Mouse (Mus musculus): ENCODE results near the gene Gm9821. TPM values are rescaled to one million over a fixed set of nuclear protein-coding genes. Genes with fewer than 3 reads are reported as not detected.

Gene Gm9821
- total and polyA plus RNA-seq, 2 experiments from 2014 or later, result 0.11 to 0.14 TPM

GRCm38 (mm10) chr2:91928534-91929350, 16.8 kb upstream of the Gm9821 start:
- WGBS, result 85% methylated on average over 23 of the region's 23 CpGs
- Histone ChIP-seq H3K36me3 (ENCODE audit: insufficient read depth, low read length) (no peaks in the 10 kb centered on the region; the same call in 1 of the 2 replicates), H3K27me3 (ENCODE audit: insufficient read depth, low read length) (peaks cover 10% of the 10 kb centered on the region; the same call in 1 of the 2 replicates), H3K4me3 (ENCODE audit: low read depth, low read length) (no peak overlapping the region), H3K4me1 (ENCODE audit: insufficient read depth, low read length) (peaks cover 3% of the 10 kb centered on the region; the same call in 1 of the 2 replicates), H3K9ac (replicated peaks; ENCODE audit: low read length, poor library complexity, severe bottlenecking) (no peak overlapping the region), H3K27ac (ENCODE audit: low read depth, low read length) (no peak overlapping the region), H3K9me3 (ENCODE audit: low read length) (no peaks in the 10 kb centered on the region), H3K4me2 (ENCODE audit: low read depth, low read length, poor library complexity, severe bottlenecking) (no peak overlapping the region)
- TF ChIP-seq CTCF (IDR thresholded peaks at IDR 0.05), result no peak
- no peak for DNase-seq (ENCODE audit: low spot score)
- no peak for ATAC-seq (ENCODE audit: low FRiP score)

- H3K27me3 ChIP-seq (ENCODE audit: insufficient read depth, low read length), result peaks cover 11% of the 10 kb centered on the region; the same call in 1 of the 2 replicates
- TF ChIP-seq CTCF (IDR thresholded peaks at IDR 0.05), result no peak
- H3K9me3 ChIP-seq (ENCODE audit: low read length), result no peaks in the 10 kb centered on the region
- H3K4me1 ChIP-seq (ENCODE audit: insufficient read depth, low read length), result no peaks in the 10 kb centered on the region; the same call in 1 of the 2 replicates
- H3K27ac ChIP-seq (ENCODE audit: low read depth, low read length), result no peak overlapping the region
- no peak overlapping the region for H3K4me2 ChIP-seq (ENCODE audit: low read depth, low read length, poor library complexity, severe bottlenecking)
- no peak overlapping the region for H3K4me3 ChIP-seq (ENCODE audit: low read depth, low read length)
- H3K36me3 ChIP-seq (ENCODE audit: insufficient read depth, low read length), result no peaks in the 10 kb centered on the region; the same call in 1 of the 2 replicates
- no peak for ATAC-seq (ENCODE audit: low FRiP score)
- DNase-seq (ENCODE audit: low spot score), result no peak
- 53% methylated on average over 3 of the region's 3 CpGs for WGBS
- H3K9ac ChIP-seq (replicated peaks; ENCODE audit: low read length, poor library complexity, severe bottlenecking), result no peak overlapping the region
Observed at GRCm38 (mm10) chr2:91929455-91929854, 16.0 kb upstream of the Gm9821 start.

DNA sequence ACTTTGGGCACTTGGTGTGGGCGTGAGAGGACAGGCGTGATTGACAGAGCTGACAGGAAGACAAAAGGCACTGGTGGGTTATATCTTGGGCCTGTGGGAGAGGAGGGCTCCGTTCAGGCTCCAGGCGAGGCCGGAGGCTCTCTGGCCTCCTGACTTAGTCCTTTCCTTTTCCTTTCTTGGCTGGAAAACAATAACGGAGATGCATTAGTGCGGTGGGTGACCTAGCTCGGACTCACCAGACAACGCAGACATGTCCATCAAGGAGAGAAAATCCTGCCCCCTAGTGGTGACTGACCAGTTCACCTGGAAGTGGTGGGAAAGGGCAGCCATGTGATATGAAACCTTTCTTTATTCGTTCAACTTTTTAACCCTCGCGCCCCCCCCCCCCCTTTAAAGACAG, 15.6 kb upstream of the Gm9821 start:
- DNase-seq (ENCODE audit: low spot score), result peak; percentile 89

DNA sequence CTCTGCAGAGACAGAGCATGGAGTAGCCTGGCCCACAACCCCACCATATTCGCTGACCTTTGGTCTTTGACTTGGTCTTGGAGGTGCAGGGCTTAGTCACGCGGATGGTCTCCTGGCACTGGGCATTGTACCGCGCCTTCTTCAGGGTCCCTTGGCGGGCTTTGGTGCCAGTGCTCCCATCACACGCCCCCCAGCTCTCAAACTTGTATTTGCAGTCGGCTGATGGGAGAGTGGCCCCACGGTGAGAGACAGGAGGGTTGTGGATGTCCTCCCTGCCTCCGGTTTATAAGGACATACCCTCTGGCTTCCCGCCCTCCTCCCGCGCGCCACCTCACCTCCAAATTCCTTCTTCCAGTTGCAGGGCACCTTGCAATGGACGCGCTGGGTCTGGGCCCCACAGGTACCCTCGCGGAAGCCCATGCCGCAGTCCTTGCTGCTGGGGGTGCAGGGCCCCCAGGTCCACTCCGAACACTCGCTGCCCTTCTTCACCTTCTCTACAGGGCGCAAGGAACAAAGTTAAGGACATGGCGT, 14.7 kb upstream of the Gm9821 start:
- Histone ChIP-seq H3K9me3 (ENCODE audit: low read length) (no peaks in the 10 kb centered on the region), H3K9ac (replicated peaks; ENCODE audit: low read length, poor library complexity, severe bottlenecking) (peak overlapping the region; percentile 46), H3K4me2 (ENCODE audit: low read depth, low read length, poor library complexity, severe bottlenecking) (peak overlapping the region; percentile 55), H3K27me3 (ENCODE audit: insufficient read depth, low read length) (0 out of 2 replicates have a peak, but pooled peaks cover 3% of the 10 kb centered on the region), H3K36me3 (ENCODE audit: insufficient read depth, low read length) (peaks cover 6% of the 10 kb centered on the region), H3K4me1 (ENCODE audit: insufficient read depth, low read length) (no peaks in the 10 kb centered on the region; the same call in 1 of the 2 replicates), H3K4me3 (ENCODE audit: low read depth, low read length) (peak overlapping the region; percentile 34), H3K27ac (ENCODE audit: low read depth, low read length) (no peak overlapping the region)
- WGBS, result 7% methylated on average over 23 of the region's 23 CpGs
- no peak for ATAC-seq (ENCODE audit: low FRiP score)
- no peak for TF ChIP-seq CTCF (IDR thresholded peaks at IDR 0.05)
- DNase-seq (ENCODE audit: low spot score), result no peak

More for the DNA sequence above, 15.6 kb upstream of the Gm9821 start:
- Histone ChIP-seq H3K4me1 (ENCODE audit: insufficient read depth, low read length) (no peaks in the 10 kb centered on the region; the same call in 1 of the 2 replicates), H3K36me3 (ENCODE audit: insufficient read depth, low read length) (no peaks in the 10 kb centered on the region; the same call in none of the 2 replicates), H3K27ac (ENCODE audit: low read depth, low read length) (no peak overlapping the region), H3K4me2 (ENCODE audit: low read depth, low read length, poor library complexity, severe bottlenecking) (peak overlapping the region; percentile 55), H3K4me3 (ENCODE audit: low read depth, low read length) (0 out of 2 replicates have a peak overlapping the region, but pooled peaks have one; percentile 34), H3K9me3 (ENCODE audit: low read length) (no peaks in the 10 kb centered on the region), H3K9ac (replicated peaks; ENCODE audit: low read length, poor library complexity, severe bottlenecking) (no peak overlapping the region), H3K27me3 (ENCODE audit: insufficient read depth, low read length) (peaks cover 8% of the 10 kb centered on the region; the same call in 1 of the 2 replicates)
- TF ChIP-seq CTCF (IDR thresholded peaks at IDR 0.05), result peak; percentile 83
- WGBS, result 9% methylated on average over 12 of the region's 12 CpGs
- ATAC-seq (ENCODE audit: low FRiP score), result no peak

DNA sequence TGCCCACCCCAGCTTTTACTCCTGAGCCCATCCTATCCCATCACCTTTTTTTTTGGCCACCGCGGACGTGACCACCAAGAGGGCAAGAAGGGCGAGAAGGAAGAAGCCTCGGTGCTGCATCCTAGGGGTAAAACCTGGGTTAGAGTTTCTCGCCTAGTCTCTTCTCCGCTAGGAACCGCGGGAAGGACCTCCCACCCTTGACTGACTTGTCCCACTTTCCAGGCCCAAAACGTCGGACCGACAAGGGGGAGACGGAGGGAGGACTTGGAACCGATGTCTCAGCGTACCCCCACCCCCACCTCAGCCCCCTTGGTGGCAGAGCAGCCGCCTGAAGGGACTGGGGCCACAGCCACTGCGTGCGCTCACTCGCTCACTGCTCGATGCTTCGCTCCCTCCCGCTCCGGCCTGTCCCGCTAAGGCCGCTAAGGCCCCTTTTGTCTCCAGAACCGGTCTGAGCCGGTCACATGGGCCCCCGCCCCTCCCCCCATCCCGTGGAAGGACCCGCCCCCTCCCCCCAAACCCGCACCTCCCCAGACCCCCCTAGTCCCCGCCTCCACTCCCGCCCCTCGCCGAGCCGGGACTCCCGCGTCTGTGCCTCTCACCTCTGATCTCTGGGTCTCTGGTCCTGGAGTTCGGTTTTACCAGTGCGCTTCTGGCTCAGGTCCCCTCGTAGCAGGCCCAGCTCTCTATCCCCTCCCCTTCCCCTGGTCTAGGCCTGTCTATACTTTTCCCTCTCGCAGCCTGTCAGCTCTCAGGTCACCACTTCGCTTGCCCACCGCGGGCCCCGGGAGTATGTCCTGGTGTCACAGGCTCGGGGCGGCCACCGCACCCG, 14.0 kb upstream of the Gm9821 start:
- peak overlapping the region; percentile 55 for H3K4me2 ChIP-seq (ENCODE audit: low read depth, low read length, poor library complexity, severe bottlenecking)
- ATAC-seq (ENCODE audit: low FRiP score) (peak; percentile 70), DNase-seq (ENCODE audit: low spot score) (peak; percentile 57)
- H3K4me1 ChIP-seq (ENCODE audit: insufficient read depth, low read length), result no peaks in the 10 kb centered on the region; the same call in 1 of the 2 replicates
- 0 out of 2 replicates have a peak, but pooled peaks cover 3% of the 10 kb centered on the region for H3K27me3 ChIP-seq (ENCODE audit: insufficient read depth, low read length)
- H3K4me3 ChIP-seq (ENCODE audit: low read depth, low read length), result peak overlapping the region; percentile 34
- peaks cover 13% of the 10 kb centered on the region for H3K36me3 ChIP-seq (ENCODE audit: insufficient read depth, low read length)
- no peak for TF ChIP-seq CTCF (IDR thresholded peaks at IDR 0.05)
- 4% methylated on average over 43 of the region's 50 CpGs for WGBS
- H3K9ac ChIP-seq (replicated peaks; ENCODE audit: low read length, poor library complexity, severe bottlenecking), result peak overlapping the region; percentile 46
- no peaks in the 10 kb centered on the region for H3K9me3 ChIP-seq (ENCODE audit: low read length)
- H3K27ac ChIP-seq (ENCODE audit: low read depth, low read length), result peak overlapping the region; percentile 32; the same call in 1 of the 2 replicates

All from midbrain, postnatal 0 days (tissue).